Mouse (Mus musculus) gastrocnemius, postnatal 36 days (tissue): ENCODE measurements around the gene Wdr91. TPM values are rescaled to one million over a fixed set of nuclear protein-coding genes. Genes with fewer than 3 reads are reported as not detected.

Source experiments
- DNase-seq, 2 experiments: peaks; one replicate each; pipeline ENCODE4 v3.0.0; 2022
- intact Hi-C: fragments of 180-260 bp; cut with DNase I; formaldehyde crosslinking; loops from one replicate; pipeline ENCODE4 v1.15.1; 2025
- total RNA-seq, 2 experiments: library from RNA; stranded (reverse); gene quantifications; 2 replicates each; pipeline ENCODE4 v1.2.3; 2021

Wdr91 gene
- total RNA-seq, 2 experiments from 2014 or later = 4.4 to 5.1 TPM

GRCm38 (mm10) chr6:34920631-34921030 is 10.0 kb upstream of the Wdr91 start:
- intact Hi-C loops = loop anchor here (5.0 to 10.0 kb wide), 2 partner anchors 38 to 416 kb away; no protein-coding TSS in a partner anchor
- DNase-seq = no peak

DNA sequence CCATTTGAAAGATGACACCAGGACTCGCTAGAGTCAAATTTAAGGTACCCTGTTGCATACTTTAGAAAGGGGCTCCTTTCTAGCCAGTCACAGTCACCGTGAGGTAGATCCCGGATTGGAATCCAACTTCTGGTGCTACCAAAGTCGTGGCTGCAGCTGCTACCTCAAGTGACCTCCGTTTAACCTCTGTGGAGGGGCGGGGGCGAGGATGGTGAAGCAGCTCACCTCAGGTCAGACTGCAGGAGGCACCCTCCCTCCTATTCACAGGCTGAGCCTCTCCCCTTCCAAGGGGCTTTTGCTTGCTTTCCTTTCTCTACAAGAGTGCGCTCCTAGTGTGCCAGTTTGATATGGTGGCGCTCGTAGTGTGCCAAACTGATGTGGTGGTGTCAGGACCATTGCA is 9.3 kb upstream of the Wdr91 start, which contains the start of gene Stra8:
Gene Stra8, plus strand, starts transcription at position 208 of the 400 bp plus-strand sequence.
- no peak for DNase-seq
- intact Hi-C loops = loop anchor here (5.0 to 10.0 kb wide), 2 partner anchors 38 to 415 kb away; no protein-coding TSS in a partner anchor

- intact Hi-C loops = no loop called here
These were observed 8.5 kb upstream of the Wdr91 start for GRCm38 (mm10) chr6:34919146-34919545.

DNA sequence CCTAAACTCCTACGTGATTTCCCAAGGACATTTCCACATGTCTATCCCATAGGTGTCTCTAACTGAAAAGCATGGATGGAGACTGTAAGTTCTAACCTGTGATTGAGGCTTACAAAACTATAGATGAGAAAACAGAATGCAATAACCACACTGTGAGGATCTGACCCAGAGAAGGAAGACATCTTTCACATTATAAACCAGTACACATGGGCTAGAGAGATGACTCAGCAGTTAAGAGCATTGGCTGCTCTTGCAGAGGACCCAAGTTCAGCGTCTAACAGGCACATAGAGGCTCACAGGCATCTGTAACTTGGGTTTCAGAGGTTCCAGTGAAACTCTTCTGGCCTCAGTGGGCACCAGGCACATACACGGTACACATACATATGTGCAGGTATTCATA is 3.8 kb upstream of the Wdr91 start:
- DNase-seq = no peak
- intact Hi-C loops = no loop called here

More at GRCm38 (mm10) chr6:34919146-34919545, 8.5 kb upstream of the Wdr91 start:
- no peak for DNase-seq

GRCm38 (mm10) chr6:34913341-34914040 is 2.8 kb upstream of the Wdr91 start:
- intact Hi-C loops = no loop called here
- no peak for DNase-seq

GRCm38 (mm10) chr6:34909631-34910345 is 888 bp downstream of the Wdr91 start:
- intact Hi-C loops = no loop called here
- no peak for DNase-seq

DNA sequence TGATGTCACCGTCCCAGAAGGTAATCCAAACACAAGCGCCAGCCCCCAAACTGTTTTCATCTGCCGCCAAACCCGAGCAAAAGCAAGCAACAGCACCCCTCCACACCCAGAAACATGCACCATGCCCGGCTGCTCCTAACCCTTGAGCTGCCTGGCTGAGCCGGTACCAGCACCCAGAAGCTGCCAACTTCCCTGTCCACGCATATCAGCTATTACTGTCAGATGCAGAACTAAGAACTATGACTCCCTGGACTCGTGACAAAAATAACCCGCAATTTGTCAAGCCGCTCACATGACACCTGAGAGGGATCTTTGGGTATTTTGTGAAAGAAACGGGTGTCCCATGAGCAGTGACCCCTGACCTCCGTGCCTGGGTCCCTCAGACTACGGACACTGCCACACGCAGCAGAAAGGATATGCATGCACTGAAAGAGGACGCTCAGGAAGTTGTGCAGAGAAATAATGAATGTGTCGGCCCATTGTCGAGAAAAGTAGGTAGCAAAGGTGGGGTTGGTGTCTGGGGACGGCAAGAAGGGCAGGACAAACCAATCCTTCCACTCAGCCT is 2.9 kb downstream of the Wdr91 start:
- DNase-seq = no peak
- intact Hi-C loops = no loop called here

GRCm38 (mm10) chr6:34907121-34907614 is 3.5 kb downstream of the Wdr91 start:
- intact Hi-C loops = no loop called here
- DNase-seq = peak in 1 of 2 experiments; percentile 46

- intact Hi-C loops = no loop called here
- DNase-seq = peak in 1 of 2 experiments; percentile 16
These were observed 4.0 kb downstream of the Wdr91 start for GRCm38 (mm10) chr6:34906661-34907060.

DNA sequence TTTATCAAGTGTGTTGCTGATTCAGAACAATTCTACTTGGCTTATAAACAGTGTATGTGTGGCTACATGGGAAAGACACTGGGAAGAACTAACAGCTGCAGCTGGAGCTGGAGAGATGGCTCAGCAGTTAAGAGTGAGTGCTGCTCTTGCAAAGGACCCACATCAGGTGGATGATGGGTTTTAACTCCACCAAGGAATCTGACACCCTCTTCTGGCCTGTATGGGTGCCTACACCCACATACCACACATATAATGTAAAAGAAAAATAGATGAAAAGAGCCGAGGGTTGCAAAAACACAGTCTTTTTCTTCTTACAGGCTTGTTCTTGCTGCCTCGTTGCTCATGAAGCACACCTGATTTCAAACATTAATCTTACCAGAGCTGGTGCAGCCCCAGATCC is 4.6 kb downstream of the Wdr91 start:
- no peak for DNase-seq
- intact Hi-C loops = no loop called here

DNA sequence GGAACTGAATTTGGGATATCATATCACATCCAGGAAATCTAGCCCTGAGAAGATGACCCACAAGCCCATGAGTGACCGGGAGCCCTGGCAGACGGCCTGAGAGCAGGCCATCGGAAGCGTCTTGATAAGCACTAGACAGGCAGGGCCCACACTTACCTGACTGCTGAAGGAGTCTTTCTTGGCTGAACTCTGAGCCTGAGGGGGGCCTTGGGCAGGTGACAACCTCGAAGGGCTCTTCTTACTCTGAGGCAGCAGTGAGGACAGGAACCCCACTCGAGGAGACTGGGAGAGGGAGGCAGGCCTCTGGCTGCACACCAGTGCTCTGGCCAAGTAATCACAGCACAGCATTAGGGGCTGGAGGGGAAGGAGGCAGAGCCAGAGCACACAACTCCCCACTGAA is 6.3 kb downstream of the Wdr91 start:
- no peak for DNase-seq
- intact Hi-C loops = no loop called here

DNA sequence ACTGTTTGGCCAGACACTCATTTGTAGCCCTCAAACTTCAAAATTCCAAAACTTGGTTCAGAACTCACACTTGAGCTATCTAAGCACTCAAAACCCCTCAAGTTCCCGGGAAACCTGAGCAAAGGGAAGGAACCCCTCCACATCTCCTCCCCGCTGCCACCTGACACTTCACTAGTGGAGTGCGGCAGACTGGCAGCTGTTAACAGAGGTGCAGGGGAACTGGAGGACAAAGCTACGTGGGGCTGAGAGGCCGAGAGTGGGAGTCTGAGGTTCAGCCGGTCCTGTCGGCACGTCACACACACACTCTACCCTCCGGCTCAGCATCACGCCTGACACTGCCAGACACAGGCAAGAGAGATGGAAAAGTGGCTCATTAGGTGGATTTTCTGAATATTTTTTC is 6.8 kb downstream of the Wdr91 start:
- DNase-seq = no peak
- intact Hi-C loops = no loop called here

DNA sequence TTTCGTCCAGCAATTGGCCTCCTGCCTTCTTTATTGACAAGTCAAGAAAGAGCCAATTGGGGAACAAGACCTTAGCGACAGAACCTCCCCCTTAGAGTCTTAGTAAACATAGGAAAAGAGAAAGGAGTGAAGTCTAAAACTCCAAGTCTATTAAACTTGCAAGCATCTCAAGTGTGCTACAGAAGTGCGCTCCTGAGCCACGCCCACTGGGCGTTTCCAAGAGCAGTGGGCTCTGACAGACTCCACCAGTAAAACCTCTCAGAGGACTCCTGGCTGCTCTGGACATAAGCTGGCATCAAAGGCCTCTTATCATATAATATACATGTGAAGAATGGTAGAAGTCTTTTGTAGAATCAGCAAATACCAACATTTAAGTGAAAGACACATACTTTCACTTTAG is 7.2 kb downstream of the Wdr91 start:
- no peak for DNase-seq
- intact Hi-C loops = no loop called here

DNA sequence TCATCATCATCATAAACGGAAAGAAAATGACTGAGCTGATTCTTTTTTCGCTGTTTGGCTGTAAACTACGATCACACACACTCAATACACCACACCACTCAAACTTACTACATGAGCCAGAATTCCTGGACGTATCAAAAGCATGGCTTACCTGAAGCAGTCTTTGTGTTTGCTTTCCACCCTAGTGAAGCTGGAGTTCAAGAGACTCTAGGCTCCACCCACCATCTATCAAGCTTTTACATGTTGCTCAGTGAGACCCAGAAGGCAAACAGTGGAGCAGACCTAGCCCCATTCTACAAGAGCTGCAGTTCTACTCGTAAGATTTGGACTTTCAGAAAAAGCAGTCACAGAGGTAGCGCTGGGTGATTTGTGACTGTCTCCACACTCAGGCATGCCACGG is 8.1 kb downstream of the Wdr91 start:
- intact Hi-C loops = no loop called here
- no peak for DNase-seq

DNA sequence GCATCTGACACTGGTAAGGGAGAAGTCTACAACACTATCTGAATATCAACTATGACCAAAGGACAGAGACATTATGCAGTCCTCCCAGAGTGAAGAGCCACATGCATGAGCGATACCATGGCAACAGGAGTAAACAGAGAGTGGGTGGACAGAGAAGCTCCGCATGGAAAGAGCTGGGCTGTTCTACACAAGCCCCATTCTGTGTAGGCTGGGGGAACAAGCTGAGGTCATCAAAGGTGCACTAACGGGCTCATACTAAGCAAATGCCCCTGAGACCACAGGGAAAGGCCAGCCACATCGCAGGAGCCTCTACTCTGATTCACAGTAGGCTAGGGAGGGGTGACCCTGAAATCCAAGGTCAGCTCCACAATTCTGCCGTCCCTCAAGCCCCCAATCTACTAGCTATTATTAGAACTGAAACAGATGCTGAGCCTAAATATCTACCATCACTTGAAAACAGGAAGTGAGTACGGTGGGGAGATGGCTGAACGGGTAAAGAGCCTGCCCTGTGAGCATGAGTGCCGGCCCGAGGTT is 8.7 kb downstream of the Wdr91 start:
- intact Hi-C loops = no loop called here
- DNase-seq = no peak

- DNase-seq = no peak
- intact Hi-C loops = no loop called here
These were observed 9.7 kb downstream of the Wdr91 start for GRCm38 (mm10) chr6:34900990-34901389.

- intact Hi-C loops = no loop called here
- no peak for DNase-seq
These were observed 11.5 kb downstream of the Wdr91 start for GRCm38 (mm10) chr6:34899127-34899526.

GRCm38 (mm10) chr6:34896168-34896780 is 14.4 kb downstream of the Wdr91 start:
- intact Hi-C loops = no loop called here
- DNase-seq = no peak

DNA sequence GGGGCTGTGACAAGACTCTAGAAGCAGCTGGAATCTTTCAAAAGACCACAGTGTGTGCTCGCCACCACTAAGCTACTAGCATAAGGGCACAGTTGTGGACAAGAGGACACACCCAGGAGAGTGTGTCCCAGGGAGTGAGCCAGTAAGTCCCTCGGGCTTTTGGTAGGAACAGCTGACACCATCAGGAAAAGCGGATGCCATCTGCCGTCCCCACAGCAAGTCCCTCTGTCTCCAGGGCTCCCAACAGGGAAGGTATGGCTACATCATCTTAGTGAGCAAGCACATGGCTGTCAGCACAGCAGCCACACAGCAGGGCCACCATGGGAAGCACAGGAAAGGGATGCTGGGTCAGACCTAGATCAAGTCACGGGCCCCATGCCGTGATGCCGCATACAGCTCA is 15.1 kb downstream of the Wdr91 start:
- no peak for DNase-seq
- intact Hi-C loops = no loop called here

DNA sequence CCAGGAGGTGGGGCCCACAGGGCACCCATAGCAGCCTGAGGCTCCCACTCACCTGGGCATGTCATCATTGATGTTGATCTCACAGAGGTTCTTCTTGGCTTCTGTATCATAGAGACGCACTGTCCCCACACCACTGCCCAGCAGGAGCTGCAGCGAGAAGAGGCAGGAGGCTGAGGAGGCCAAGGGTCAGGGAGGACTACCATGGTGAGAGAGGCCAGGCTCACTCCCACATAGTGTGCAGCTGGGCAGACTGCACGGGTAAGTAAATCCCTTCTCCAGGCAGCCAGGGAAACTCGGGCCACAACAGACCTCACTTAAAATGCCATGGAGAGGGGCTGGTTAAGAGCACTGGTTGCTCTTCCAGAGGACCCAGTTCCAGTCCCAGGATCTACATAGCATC is 21.5 kb downstream of the Wdr91 start:
- no peak for DNase-seq
- intact Hi-C loops = no loop called here
